Mouse (Mus musculus): ENCODE data around the gene Aldh16a1. TPM values are rescaled to one million over a fixed set of nuclear protein-coding genes. Genes with fewer than 3 reads are reported as not detected.

The Aldh16a1 gene
- total and polyA plus RNA-seq, 3 experiments: 26.9 to 49.8 (median 45.1) TPM

GRCm38 (mm10) chr7:45195341-45196175 lies 41.2 kb upstream of the Aldh16a1 start:
- in situ Hi-C loops (cut with MboI; ENCODE audit: low pct_ligation_motif_present, low pct_unique_long_range_greater_than_20kb, low sequenced_read_pairs): no loop called here
- H3K79me2 ChIP-seq (replicated peaks; ENCODE audit: control insufficient read depth, extremely low read depth, insufficient read depth, poor library complexity, severe bottlenecking): no peaks in the 10 kb centered on the region
- no peak overlapping the region for H3K27ac ChIP-seq (ENCODE audit: insufficient read depth, low read depth)
- H3K4me2 ChIP-seq (ENCODE audit: insufficient read depth, low read depth, poor library complexity, severe bottlenecking): no peak overlapping the region
- no peak overlapping the region for H3K9ac ChIP-seq (ENCODE audit: insufficient read depth, low read depth)
- dilution Hi-C loops (cut with MboI; ENCODE audit: extremely low pct_ligation_motif_present, extremely low pct_unique_long_range_greater_than_20kb, low sequenced_read_pairs): no loop called here
- no peak for TF ChIP-seq CHD1 (IDR thresholded peaks at IDR 0.05; ENCODE audit: low read depth, low read length)
- 0 out of 2 replicates have a peak, but pooled peaks have one; percentile 28 for TF ChIP-seq MEF2A (IDR thresholded peaks at IDR 0.05; ENCODE audit: borderline replicate concordance, low read depth, low read length)
- TF ChIP-seq ZKSCAN1 (IDR thresholded peaks at IDR 0.05; ENCODE audit: borderline replicate concordance, low read depth, low read length): no peak
- no peak for TF ChIP-seq E2F4 (IDR thresholded peaks at IDR 0.05; ENCODE audit: insufficient replicate concordance, low read depth, low read length)
- TF ChIP-seq SMC3 (IDR thresholded peaks at IDR 0.05; ENCODE audit: low read depth, low read length): no peak
- TF ChIP-seq ZNF384 (IDR thresholded peaks at IDR 0.05; ENCODE audit: low read depth, low read length): no peak
- no peak for TF ChIP-seq ZC3H11A (IDR thresholded peaks at IDR 0.05; ENCODE audit: low read depth, low read length)
- no peak for DNase-seq (ENCODE audit: extremely low read depth)
- H3K4me3 ChIP-seq (replicated peaks in 1 of 3; ENCODE audit: low read depth in 2 of 3, low read length in 2 of 3, poor library complexity in 1 of 3): no peak overlapping the region
- peaks cover 0 to 22% of the 10 kb centered on the region in 2 experiments; a peak in 2 of 4 replicates for H3K4me1 ChIP-seq (ENCODE audit: control insufficient read depth in 1 of 2, insufficient read depth in 2 of 2)
- no peaks in the 10 kb centered on the region for H3K36me3 ChIP-seq (replicated peaks in 1 of 2; ENCODE audit: control insufficient read depth in 1 of 2, insufficient read depth in 1 of 2, low read length in 1 of 2)
- no peaks in the 10 kb centered on the region for H3K9me3 ChIP-seq (replicated peaks; ENCODE audit: low read length)
- H3K27me3 ChIP-seq (replicated peaks): peaks cover 71% of the 10 kb centered on the region

GRCm38 (mm10) chr7:45193871-45194785 lies 39.7 kb upstream of the Aldh16a1 start:
- no peak overlapping the region for H3K4me2 ChIP-seq (ENCODE audit: insufficient read depth, low read depth, poor library complexity, severe bottlenecking)
- H3K79me2 ChIP-seq (replicated peaks; ENCODE audit: control insufficient read depth, extremely low read depth, insufficient read depth, poor library complexity, severe bottlenecking): no peaks in the 10 kb centered on the region
- peaks cover 0 to 22% of the 10 kb centered on the region in 2 experiments; a peak in 3 of 4 replicates for H3K4me1 ChIP-seq (ENCODE audit: control insufficient read depth in 1 of 2, insufficient read depth in 2 of 2)
- no peak overlapping the region for H3K27ac ChIP-seq (ENCODE audit: insufficient read depth, low read depth)
- H3K9ac ChIP-seq (ENCODE audit: insufficient read depth, low read depth): no peak overlapping the region
- H3K9me3 ChIP-seq (replicated peaks; ENCODE audit: low read length): no peaks in the 10 kb centered on the region
- DNase-seq (ENCODE audit: extremely low read depth): no peak
- in situ Hi-C loops (cut with MboI; ENCODE audit: low pct_ligation_motif_present, low pct_unique_long_range_greater_than_20kb, low sequenced_read_pairs): no loop called here
- dilution Hi-C loops (cut with MboI; ENCODE audit: extremely low pct_ligation_motif_present, extremely low pct_unique_long_range_greater_than_20kb, low sequenced_read_pairs): no loop called here
- H3K36me3 ChIP-seq (replicated peaks in 1 of 2; ENCODE audit: control insufficient read depth in 1 of 2, insufficient read depth in 1 of 2, low read length in 1 of 2): no peaks in the 10 kb centered on the region
- H3K4me3 ChIP-seq (replicated peaks in 1 of 3; ENCODE audit: low read depth in 2 of 3, low read length in 2 of 3, poor library complexity in 1 of 3): no peak overlapping the region
- TF ChIP-seq HCFC1 (IDR thresholded peaks at IDR 0.05; ENCODE audit: low read depth, low read length) (no peak), JUND (conservative IDR thresholded peaks at IDR 0.05; ENCODE audit: low read depth, low read length) (no peak), MAFK (IDR thresholded peaks at IDR 0.05; ENCODE audit: insufficient replicate concordance, low read length) (no peak), CHD1 (IDR thresholded peaks at IDR 0.05; ENCODE audit: low read depth, low read length) (no peak), JUN (IDR thresholded peaks at IDR 0.05; ENCODE audit: insufficient read depth, low read depth, low read length) (no peak)
- peaks cover 77% of the 10 kb centered on the region for H3K27me3 ChIP-seq (replicated peaks)

Measured in CH12.LX (cell line).